Mouse (Mus musculus) liver, embryonic 11.5 days (tissue): ENCODE measurements around the gene Cabp7. TPM values are rescaled to one million over a fixed set of nuclear protein-coding genes. Genes with fewer than 3 reads are reported as not detected.
A peak's percentile ranks its signal among the peaks of the same experiment; 100 is the strongest.

Experiments used
- ATAC-seq: fragments of 200-750 bp; cut with Nextera tagmentation; replicated peaks from 2 replicates; pipeline ENCODE4 v1.8.0; 2017; ENCODE audit warnings: moderate number of reproducible peaks, mild to moderate bottlenecking, moderate TSS enrichment, moderate library complexity; ENCODE audit not compliant: low FRiP score
- DNase-seq: peaks from one replicate; pipeline ENCODE4 v3.0.0-alpha.2; 2017; ENCODE audit warnings: low spot score
- H3K27ac ChIP-seq: fragments of 300-500 bp; sonication (generic); 2 replicates; pipeline ENCODE4 v1.5.1; 2014; ENCODE audit warnings: mild to moderate bottlenecking, low read depth, low read length, control low read depth
- H3K27me3 ChIP-seq: fragments of 300-500 bp; sonication (generic); replicated peaks from 2 replicates; pipeline ENCODE4 v1.6.1; 2014; ENCODE audit warnings: low read length, mixed read lengths; ENCODE audit not compliant: control insufficient read depth, insufficient read depth
- H3K36me3 ChIP-seq: fragments of 300-500 bp; sonication (generic); 2 replicates; pipeline ENCODE4 v1.6.1; 2014; ENCODE audit warnings: mild to moderate bottlenecking, low read length, moderate library complexity, mixed read lengths; ENCODE audit not compliant: control insufficient read depth, insufficient read depth
- H3K4me1 ChIP-seq: fragments of 300-500 bp; sonication (generic); replicated peaks from 2 replicates; pipeline ENCODE4 v1.6.1; 2014; ENCODE audit warnings: low read length, mixed read lengths; ENCODE audit not compliant: control insufficient read depth, insufficient read depth
- H3K4me2 ChIP-seq: fragments of 300-500 bp; sonication (generic); 2 replicates; pipeline ENCODE4 v1.6.1; 2014; ENCODE audit warnings: mild to moderate bottlenecking, control low read depth, moderate library complexity
- H3K4me3 ChIP-seq: fragments of 300-500 bp; sonication (generic); 2 replicates; pipeline ENCODE4 v1.5.1; 2014; ENCODE audit warnings: low read depth, low read length, control low read depth
- H3K9ac ChIP-seq: fragments of 300-500 bp; sonication (generic); 2 replicates; pipeline ENCODE4 v1.6.1; 2014; ENCODE audit warnings: low read depth, low read length, control low read depth
- H3K9me3 ChIP-seq: fragments of 300-500 bp; sonication (generic); 2 replicates; pipeline ENCODE4 v1.6.1; 2016; ENCODE audit warnings: low read length, inconsistent platforms, mixed read lengths; ENCODE audit not compliant: control insufficient read depth
- WGBS: fragments of 180-500 bp; shearing (Covaris S2); extraction: QIAGEN DNeasy Blood & Tissue Kit; methylation state at CpG from one replicate; pipeline ENCODE4 v1.1.7; 2014; 5-methylcytosine and 5-hydroxymethylcytosine counted together
- polyA plus RNA-seq: library from polyadenylated mRNA; unstranded; fragments of >200 nt; fragmentation: Nextera tagmentation; extraction: Ambion mirVana; gene quantifications from 2 replicates; pipeline ENCODE4 v1.2.1, GENCODE M21; 2014

The Cabp7 gene
- polyA plus RNA-seq = 0.33 TPM in 1 of 2 replicates, not detected in the other

DNA sequence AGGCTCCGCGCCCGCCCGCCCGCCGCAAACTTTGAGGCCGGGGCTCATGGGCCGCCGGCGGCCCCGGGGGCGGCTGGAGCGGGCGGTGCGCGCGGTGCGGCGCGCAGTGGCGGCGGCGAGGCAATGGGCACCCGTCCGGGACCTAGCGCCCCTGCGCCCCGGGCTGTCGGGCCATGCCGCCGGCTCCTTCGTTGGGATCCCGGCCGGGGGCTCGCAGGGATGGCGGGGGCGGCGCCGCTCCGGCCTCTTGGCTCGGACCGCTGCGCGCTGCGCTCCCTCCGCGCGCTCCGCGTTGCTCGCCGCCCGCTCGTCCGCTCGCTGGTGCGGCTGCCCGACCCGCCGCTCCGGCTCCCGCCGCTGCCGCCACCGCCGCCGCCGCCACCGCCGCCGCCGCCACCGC lies at the start of gene Cabp7:
Gene Cabp7 (minus strand): TSS at position 46 of the 400 bp plus-strand sequence.
- Histone ChIP-seq H3K9ac (no peak within 1 kb of the TSS), H3K4me2 (peak within 1 kb of the TSS; percentile 76), H3K36me3 (no peaks in the 10 kb centered on the region), H3K27me3 (peaks cover 85% of the 10 kb centered on the region), H3K27ac (no peak within 1 kb of the TSS), H3K4me3 (peak within 1 kb of the TSS; percentile 48), H3K9me3 (no peaks in the 10 kb centered on the region), H3K4me1 (peaks cover 6% of the 10 kb centered on the region)
- DNase-seq (no peak), ATAC-seq (no peak)
- under 1% methylated on average over 34 of the region's 73 CpGs for WGBS

DNA sequence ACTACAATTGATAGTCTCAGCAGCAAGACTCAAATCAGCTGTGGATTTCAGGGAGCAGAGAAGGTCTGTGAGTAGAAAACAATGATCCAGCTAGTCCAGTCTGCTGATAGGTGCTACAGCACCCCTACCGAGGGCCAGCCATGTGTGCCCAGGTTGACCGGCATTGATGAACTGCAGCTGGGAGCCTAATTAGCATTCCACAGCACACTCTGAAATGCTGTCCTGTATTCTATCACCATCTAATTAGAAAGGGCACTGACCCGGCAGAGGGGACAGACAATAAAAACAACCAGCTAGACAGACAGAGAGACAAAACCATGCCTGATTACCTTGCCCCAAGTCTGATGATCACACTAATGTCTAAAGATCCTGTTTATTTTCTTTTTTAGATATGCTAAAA lies 46.4 kb upstream of the Cabp7 start:
- WGBS = 68% methylated on average over 3 of the region's 3 CpGs
- Histone ChIP-seq H3K4me1 (no peaks in the 10 kb centered on the region), H3K9me3 (no peaks in the 10 kb centered on the region), H3K9ac (no peak overlapping the region), H3K4me3 (no peak overlapping the region), H3K27me3 (no peaks in the 10 kb centered on the region), H3K27ac (no peak overlapping the region), H3K36me3 (peaks cover 5% of the 10 kb centered on the region), H3K4me2 (no peak overlapping the region)
- ATAC-seq = no peak
- no peak for DNase-seq

DNA sequence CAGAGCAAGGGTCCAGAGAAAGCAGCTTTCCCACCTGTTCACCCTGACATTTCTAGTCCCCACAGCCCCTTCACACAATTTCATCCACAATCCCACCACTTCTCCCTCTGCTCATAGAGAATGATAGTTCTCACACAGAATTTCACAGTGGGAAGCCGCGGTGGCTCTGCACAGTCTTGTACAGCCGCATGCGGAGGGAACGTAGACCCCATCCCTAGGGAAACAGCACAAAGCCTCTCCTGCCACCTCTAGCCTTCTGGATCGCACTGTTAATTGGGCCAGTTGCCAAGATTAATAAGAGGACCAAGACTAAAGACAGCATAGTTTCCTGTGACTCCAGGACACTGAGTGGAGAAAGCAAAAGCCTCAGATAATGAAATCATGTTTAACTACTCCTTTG lies 45.0 kb upstream of the Cabp7 start:
- WGBS = 89% methylated on average over 6 of the region's 6 CpGs
- H3K36me3 ChIP-seq = peaks cover 9% of the 10 kb centered on the region
- no peak for DNase-seq
- no peak for ATAC-seq
- H3K9me3 ChIP-seq = no peaks in the 10 kb centered on the region
- no peak overlapping the region for H3K4me3 ChIP-seq
- no peaks in the 10 kb centered on the region for H3K4me1 ChIP-seq
- no peak overlapping the region for H3K4me2 ChIP-seq
- no peaks in the 10 kb centered on the region for H3K27me3 ChIP-seq
- H3K27ac ChIP-seq = no peak overlapping the region
- H3K9ac ChIP-seq = no peak overlapping the region

DNA sequence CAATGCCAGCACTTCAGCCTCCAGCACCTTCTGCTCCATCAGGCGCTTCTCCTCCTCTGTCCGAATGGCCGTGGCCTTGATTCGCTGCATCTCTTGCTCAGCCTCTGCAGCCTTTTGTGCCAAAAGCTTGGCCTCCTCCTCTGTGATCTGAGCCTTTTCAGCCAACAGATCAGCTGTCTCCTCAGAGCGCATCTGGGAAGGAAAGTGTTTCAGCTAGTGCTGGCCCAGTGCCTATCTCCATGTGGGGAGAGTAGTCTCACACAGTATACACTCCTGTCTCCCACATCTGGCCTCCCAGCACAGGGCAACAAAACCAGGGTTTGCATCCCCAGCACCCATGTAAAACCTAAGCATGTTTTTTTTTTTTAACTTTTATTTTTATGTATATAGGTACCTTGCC lies 43.1 kb upstream of the Cabp7 start:
- Histone ChIP-seq H3K9ac (no peak overlapping the region), H3K36me3 (peaks cover 10% of the 10 kb centered on the region), H3K4me1 (no peaks in the 10 kb centered on the region), H3K27ac (no peak overlapping the region), H3K4me2 (no peak overlapping the region), H3K9me3 (no peaks in the 10 kb centered on the region), H3K27me3 (no peaks in the 10 kb centered on the region), H3K4me3 (no peak overlapping the region)
- no peak for DNase-seq
- no peak for ATAC-seq
- whole genome bisulfite sequencing = 94% methylated on average over 5 of the region's 5 CpGs

DNA sequence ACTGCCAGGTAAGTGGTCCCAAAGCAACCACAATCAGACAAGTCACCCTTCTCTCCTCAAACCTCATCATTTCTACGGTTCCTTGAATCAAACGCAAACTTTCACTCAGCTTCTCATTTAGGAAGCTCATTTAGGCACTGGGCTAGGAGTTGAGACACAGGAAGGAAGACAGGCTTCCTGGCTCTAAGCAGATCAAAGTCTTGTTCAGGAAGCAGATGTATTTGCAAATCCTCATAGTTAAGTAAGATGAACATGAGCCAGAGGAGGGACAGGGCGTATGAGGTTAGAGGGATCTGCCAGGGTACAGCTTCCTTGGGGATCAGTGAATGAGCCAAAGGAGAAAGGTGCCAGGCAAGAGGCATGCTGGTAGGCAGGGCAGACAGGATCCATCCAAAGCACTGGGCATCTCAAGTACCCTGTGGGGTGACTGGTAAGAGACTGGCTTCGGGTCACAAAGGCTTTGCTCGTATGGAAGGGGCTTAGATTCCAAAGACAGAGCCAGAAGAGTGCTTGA lies 38.1 kb upstream of the Cabp7 start:
- no peak overlapping the region for H3K9ac ChIP-seq
- peaks cover 12% of the 10 kb centered on the region; the same call in 1 of the 2 replicates for H3K36me3 ChIP-seq
- ATAC-seq (no peak), DNase-seq (no peak)
- H3K27me3 ChIP-seq = no peaks in the 10 kb centered on the region
- no peak overlapping the region for H3K4me3 ChIP-seq
- no peaks in the 10 kb centered on the region for H3K4me1 ChIP-seq
- no peaks in the 10 kb centered on the region for H3K9me3 ChIP-seq
- H3K4me2 ChIP-seq = no peak overlapping the region
- H3K27ac ChIP-seq = no peak overlapping the region
- 70% methylated on average over 5 of the region's 5 CpGs for WGBS

DNA sequence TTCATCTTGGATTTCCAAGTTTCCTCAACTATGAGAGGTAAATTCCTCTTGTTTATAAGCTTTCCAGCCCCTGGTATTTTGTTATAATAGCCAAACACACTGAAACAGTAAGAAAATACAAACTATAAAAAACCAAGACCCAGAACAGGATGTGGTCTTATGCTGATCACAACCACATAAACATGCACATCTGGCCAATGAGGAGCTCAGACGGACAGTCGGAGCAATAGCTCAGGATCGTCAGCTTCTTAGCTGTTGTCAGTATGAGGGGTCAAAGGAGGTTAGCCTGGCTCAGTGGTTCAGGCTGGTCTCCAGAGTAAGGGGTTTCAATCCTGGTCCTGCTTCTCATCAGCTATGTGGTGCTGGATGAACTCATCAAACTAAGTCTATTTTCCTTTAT lies 36.5 kb upstream of the Cabp7 start:
- ATAC-seq (no peak), DNase-seq (no peak)
- no peak overlapping the region for H3K4me2 ChIP-seq
- H3K9me3 ChIP-seq = no peaks in the 10 kb centered on the region
- H3K27me3 ChIP-seq = no peaks in the 10 kb centered on the region
- H3K9ac ChIP-seq = no peak overlapping the region
- peaks cover 24% of the 10 kb centered on the region; the same call in 1 of the 2 replicates for H3K36me3 ChIP-seq
- WGBS = 73% methylated on average over 3 of the region's 3 CpGs
- H3K4me3 ChIP-seq = no peak overlapping the region
- H3K4me1 ChIP-seq = no peaks in the 10 kb centered on the region
- H3K27ac ChIP-seq = no peak overlapping the region

DNA sequence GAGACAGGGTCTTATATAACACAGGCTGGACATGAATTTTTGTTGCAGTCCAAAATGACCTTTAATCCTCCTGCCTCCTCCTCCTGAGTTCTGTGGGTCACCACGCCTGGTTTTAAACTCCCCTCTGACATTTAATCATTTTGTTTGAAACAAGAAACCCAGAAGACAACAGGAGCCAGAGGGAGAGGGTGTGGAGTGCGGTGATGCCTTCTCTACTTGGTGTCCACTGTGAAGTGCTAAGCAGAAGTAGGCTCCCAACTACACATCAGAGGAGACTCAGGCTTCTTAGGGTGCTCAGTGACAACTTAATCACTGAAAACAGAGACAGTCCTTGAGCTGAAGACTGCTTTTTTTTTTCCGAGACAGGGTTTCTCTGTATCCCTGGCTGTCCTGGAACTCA lies 34.3 kb upstream of the Cabp7 start:
- H3K4me3 ChIP-seq = no peak overlapping the region
- no peak for DNase-seq
- 76% methylated on average over 3 of the region's 3 CpGs for WGBS
- H3K9ac ChIP-seq = no peak overlapping the region
- H3K4me2 ChIP-seq = no peak overlapping the region
- peaks cover 26% of the 10 kb centered on the region; the same call in 1 of the 2 replicates for H3K36me3 ChIP-seq
- H3K4me1 ChIP-seq = no peaks in the 10 kb centered on the region
- ATAC-seq = no peak
- H3K27me3 ChIP-seq = no peaks in the 10 kb centered on the region
- no peaks in the 10 kb centered on the region for H3K9me3 ChIP-seq
- H3K27ac ChIP-seq = no peak overlapping the region

DNA sequence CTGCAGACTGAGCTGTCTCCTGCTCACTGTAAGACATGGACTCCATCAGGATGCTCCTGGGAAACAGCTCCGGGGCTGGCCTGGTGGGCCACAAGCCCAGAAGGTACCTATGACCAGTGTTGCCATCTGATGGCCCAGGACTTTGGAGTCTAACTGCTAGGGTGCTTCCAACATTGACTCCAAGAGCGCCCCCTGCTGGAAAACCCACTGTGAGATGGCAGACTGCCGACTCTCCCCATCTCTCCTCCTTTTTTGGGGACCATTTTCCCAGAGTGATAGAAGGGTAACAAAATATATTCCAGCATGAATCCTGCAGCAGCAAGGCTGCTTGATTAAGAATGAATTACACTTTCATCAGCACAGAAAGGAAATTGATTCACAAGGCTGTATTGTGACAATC lies 26.3 kb upstream of the Cabp7 start:
- H3K9me3 ChIP-seq = no peaks in the 10 kb centered on the region
- 42% methylated on average over 3 of the region's 3 CpGs for WGBS
- H3K9ac ChIP-seq = no peak overlapping the region
- H3K36me3 ChIP-seq = peaks cover 12% of the 10 kb centered on the region; the same call in 1 of the 2 replicates
- H3K4me1 ChIP-seq = no peaks in the 10 kb centered on the region
- DNase-seq (no peak), ATAC-seq (no peak)
- no peak overlapping the region for H3K27ac ChIP-seq
- H3K4me2 ChIP-seq = no peak overlapping the region
- no peaks in the 10 kb centered on the region for H3K27me3 ChIP-seq
- H3K4me3 ChIP-seq = no peak overlapping the region

DNA sequence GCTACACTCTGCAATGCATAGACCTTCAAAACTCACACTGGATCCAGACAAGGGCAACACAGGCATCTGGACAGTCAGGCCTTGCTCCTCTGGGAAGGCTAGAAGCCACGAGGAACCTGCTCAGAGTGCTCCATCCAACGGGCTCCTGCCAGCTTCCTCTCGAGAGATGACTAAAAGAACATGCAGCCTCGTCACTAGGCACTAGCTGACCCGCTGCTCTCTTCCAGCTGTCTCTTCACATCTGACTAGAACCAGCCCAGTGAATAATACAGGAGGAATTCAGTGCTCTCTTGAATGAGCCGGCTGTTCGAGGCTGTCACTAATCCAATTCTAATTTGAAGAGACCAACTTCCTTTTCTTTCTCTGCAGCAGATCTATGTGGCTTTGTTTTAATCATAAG lies 25.2 kb upstream of the Cabp7 start:
- Histone ChIP-seq H3K4me2 (no peak overlapping the region), H3K9me3 (no peaks in the 10 kb centered on the region), H3K4me1 (no peaks in the 10 kb centered on the region), H3K27ac (no peak overlapping the region), H3K36me3 (peaks cover 9% of the 10 kb centered on the region; the same call in 1 of the 2 replicates), H3K27me3 (no peaks in the 10 kb centered on the region), H3K9ac (no peak overlapping the region), H3K4me3 (no peak overlapping the region)
- ATAC-seq = no peak
- 83% methylated on average over 7 of the region's 7 CpGs for WGBS
- DNase-seq = no peak
